In genomic region chr9:27166981-27167380, GRCm38 (mm10) we compare ENCODE assay signal across 24 mouse cellular contexts. TPM values are rescaled to one million over a fixed set of nuclear protein-coding genes. Genes with fewer than 3 reads are reported as not detected.
DNase-seq lines count a peak whose midpoint lies in the region; ATAC-seq lines count a peak whose summit lies in the region.
"Had no signal": no experiment of that assay in that cellular context is flagged by ENCODE, and none has a peak within 500 bp of the region (broad histone marks: within the 10 kb centered on the region; RNA-seq: fewer than 3 reads in every experiment).

No protein-coding gene starts in this region.

- H3K36me3 ChIP-seq in kidney, embryonic 14.5 days (ENCODE audit: control insufficient read depth, insufficient read depth, low read length): no peaks in the 10 kb centered on the region
- no peaks in the 10 kb centered on the region for H3K36me3 ChIP-seq in kidney, embryonic 15.5 days
- H3K36me3 ChIP-seq: embryonic facial prominence, embryonic 13.5 days; embryonic facial prominence, embryonic 15.5 days; forebrain, embryonic 10.5 days; forebrain, embryonic 12.5 days had no signal

- no peak overlapping the region for H3K9ac ChIP-seq in kidney, embryonic 14.5 days (ENCODE audit: low read depth, low read length)
- no peak overlapping the region for H3K9ac ChIP-seq in kidney, embryonic 15.5 days
- H3K9ac ChIP-seq: embryonic facial prominence, embryonic 13.5 days; embryonic facial prominence, embryonic 15.5 days; forebrain, embryonic 12.5 days had no signal

- 86% methylated on average over 1 of the region's 1 CpGs for WGBS in kidney, embryonic 14.5 days
- WGBS in kidney, embryonic 15.5 days: 85% methylated on average over 1 of the region's 1 CpGs

- peak; percentile 54 for DNase-seq in kidney, adult 18-20 months
- DNase-seq in kidney, postnatal 10 days: no peak
- DNase-seq in kidney, adult 8-10 months: peak; percentile 65 to 66
- DNase-seq in kidney, postnatal 25 days: peak; percentile 56 to 67
- DNase-seq in kidney, postnatal 36 days: peak; percentile 64 to 72
- no peak for DNase-seq in right cerebral cortex, postnatal 14 days
- DNase-seq: adrenal gland, adult 2 months; adrenal gland, postnatal 10 days; adrenal gland, postnatal 25 days; cerebellum, adult 11 months; cerebellum, adult 18-20 months; cerebellum, adult 8-10 months; cerebellum, adult 9-11 months; cerebellum, postnatal 14 days; cerebellum, postnatal 36 days; embryo, embryonic 11 days had no signal

- no peaks in the 10 kb centered on the region for H3K9me3 ChIP-seq in kidney, embryonic 14.5 days (ENCODE audit: control insufficient read depth, low read length)
- H3K9me3 ChIP-seq in kidney, embryonic 15.5 days (replicated peaks): no peaks in the 10 kb centered on the region
- H3K9me3 ChIP-seq: embryonic facial prominence, embryonic 13.5 days; embryonic facial prominence, embryonic 15.5 days; forebrain, embryonic 10.5 days; forebrain, embryonic 12.5 days had no signal

- no peaks in the 10 kb centered on the region for H3K27me3 ChIP-seq in kidney, embryonic 14.5 days (ENCODE audit: control insufficient read depth, insufficient read depth, low read length)
- no peaks in the 10 kb centered on the region for H3K27me3 ChIP-seq in kidney, embryonic 15.5 days
- H3K27me3 ChIP-seq: embryonic facial prominence, embryonic 13.5 days; embryonic facial prominence, embryonic 15.5 days; forebrain, embryonic 12.5 days had no signal

- no peak overlapping the region for H3K27ac ChIP-seq in kidney, embryonic 14.5 days (ENCODE audit: low read depth, low read length)
- no peak overlapping the region for H3K27ac ChIP-seq in kidney, embryonic 15.5 days
- H3K27ac ChIP-seq: embryonic facial prominence, embryonic 13.5 days; embryonic facial prominence, embryonic 15.5 days; forebrain, embryonic 10.5 days; forebrain, embryonic 12.5 days had no signal

- ATAC-seq in kidney, embryonic 14.5 days (ENCODE audit: low FRiP score, low TSS enrichment): no peak
- no peak for ATAC-seq in kidney, embryonic 15.5 days (replicated peaks; ENCODE audit: low FRiP score)
- ATAC-seq: forebrain, embryonic 14.5 days had no signal

- no peaks in the 10 kb centered on the region for H3K4me1 ChIP-seq in kidney, embryonic 14.5 days (ENCODE audit: control insufficient read depth, insufficient read depth, low read length)
- no peaks in the 10 kb centered on the region for H3K4me1 ChIP-seq in kidney, embryonic 15.5 days
- H3K4me1 ChIP-seq: embryonic facial prominence, embryonic 13.5 days; embryonic facial prominence, embryonic 15.5 days had no signal

- H3K4me2 ChIP-seq in kidney, embryonic 14.5 days (replicated peaks; ENCODE audit: low read depth, low read length): no peak overlapping the region
- H3K4me2 ChIP-seq in kidney, embryonic 15.5 days: no peak overlapping the region
- H3K4me2 ChIP-seq: embryonic facial prominence, embryonic 13.5 days; embryonic facial prominence, embryonic 15.5 days; forebrain, embryonic 12.5 days had no signal

- no peak overlapping the region for H3K4me3 ChIP-seq in kidney, embryonic 14.5 days (ENCODE audit: low read length)
- no peak overlapping the region for H3K4me3 ChIP-seq in kidney, embryonic 15.5 days (replicated peaks)
- H3K4me3 ChIP-seq: embryonic facial prominence, embryonic 13.5 days; embryonic facial prominence, embryonic 15.5 days; erythroblast, embryonic 14.5 days; forebrain, embryonic 10.5 days; forebrain, embryonic 12.5 days had no signal

RNA-seq across cellular contexts. Expression of gene Jam3, which starts 11.8 kb away (rescaled TPM):
- polyA plus RNA-seq in kidney, embryonic 14.5 days (2014; fragmentation: Nextera tagmentation; extraction: Ambion mirVana): 75.1 and 78.3 TPM in 2 replicates
- 82.3 and 83.1 TPM in 2 replicates for polyA plus RNA-seq in kidney, embryonic 15.5 days (2015; fragmentation: Nextera tagmentation; extraction: Ambion mirVana)

Comparison
In these comparisons a context has a peak if more than half of its experiments do, and no peak if none do; other contexts are left out.
1. DNase-seq: peak in kidney, adult 18-20 months (single experiment), kidney, adult 8-10 months (2 of 2), kidney, postnatal 25 days (2 of 2) and kidney, postnatal 36 days (2 of 2); none in kidney, postnatal 10 days (single experiment) and right cerebral cortex, postnatal 14 days (single experiment).